Mouse (Mus musculus): ENCODE data around the gene Ager. TPM values are rescaled to one million over a fixed set of nuclear protein-coding genes. Genes with fewer than 3 reads are reported as not detected.

Ager gene
- polyA plus RNA-seq, 1 experiment from 2014 or later: 1.1 TPM

DNA sequence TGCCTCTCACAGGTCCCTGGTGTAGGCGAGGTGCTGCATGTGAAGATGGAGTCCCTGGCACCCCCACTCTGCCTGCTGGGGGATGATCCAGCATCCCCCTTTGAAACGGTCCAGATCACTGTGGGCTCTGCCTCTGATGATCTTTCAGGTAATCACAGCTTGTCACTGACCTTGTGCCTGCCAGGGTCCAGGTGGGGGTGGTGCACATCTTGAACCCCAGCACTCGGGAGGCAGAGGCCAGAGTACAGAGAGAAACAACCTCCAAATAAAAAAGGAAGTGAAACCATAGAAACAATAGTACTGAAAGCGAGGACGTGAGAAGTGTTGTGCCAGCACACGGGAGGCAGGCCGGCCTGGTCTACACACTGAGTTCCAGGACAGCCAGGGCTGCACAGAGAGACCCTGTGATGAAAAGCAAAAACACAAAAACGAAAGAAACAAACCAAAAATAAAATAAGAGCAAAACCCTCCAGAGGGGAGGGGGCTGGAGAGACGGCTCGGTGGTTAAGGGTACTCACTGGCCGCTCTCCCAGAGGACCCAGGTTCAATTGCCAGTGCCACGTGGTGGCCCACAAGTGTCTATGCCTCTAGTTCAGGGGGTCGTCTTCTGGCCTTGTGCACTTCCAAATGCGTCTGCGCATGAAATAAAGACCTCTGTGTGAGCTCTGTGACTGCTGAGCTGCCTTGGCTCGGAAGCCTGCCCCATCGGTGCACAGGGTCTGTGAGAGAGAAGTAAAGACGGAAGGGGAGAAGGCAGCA lies 51.6 kb downstream of the Ager start:
- H3K9me3 ChIP-seq (replicated peaks; ENCODE audit: control insufficient read depth, low read length): no peaks in the 10 kb centered on the region
- H3K27ac ChIP-seq (ENCODE audit: low read depth, low read length): no peak overlapping the region
- peaks cover 53% of the 10 kb centered on the region for H3K36me3 ChIP-seq (ENCODE audit: control insufficient read depth, insufficient read depth, low read length)
- ATAC-seq (no peak), DNase-seq (ENCODE audit: low spot score) (no peak)
- no peak overlapping the region for H3K4me2 ChIP-seq (ENCODE audit: low read length)
- no peak overlapping the region for H3K9ac ChIP-seq (ENCODE audit: low read length)
- H3K27me3 ChIP-seq (replicated peaks; ENCODE audit: control insufficient read depth, insufficient read depth, low read length): no peaks in the 10 kb centered on the region
- no peak overlapping the region for H3K4me3 ChIP-seq (ENCODE audit: low read depth, low read length)
- 86% methylated on average over 18 of the region's 18 CpGs for WGBS
- H3K4me1 ChIP-seq (ENCODE audit: control insufficient read depth, insufficient read depth, low read length): peaks cover 14% of the 10 kb centered on the region

Other genes with a start within 250 kb of the Ager start
- not detected in 2 replicates for gene Btnl2, start 243.0 kb upstream of the Ager start, polyA plus RNA-seq (2014; fragmentation: Nextera tagmentation; extraction: Ambion mirVana)
- not detected in 2 replicates for gene Btnl1, start 220.7 kb upstream of the Ager start, polyA plus RNA-seq (2014; fragmentation: Nextera tagmentation; extraction: Ambion mirVana)
- gene BC051142, start 199.0 kb upstream of the Ager start, polyA plus RNA-seq (2014; fragmentation: Nextera tagmentation; extraction: Ambion mirVana): 3.7 and 4.2 TPM in 2 replicates
- not detected in 2 replicates for gene Btnl4, start 120.5 kb upstream of the Ager start, polyA plus RNA-seq (2014; fragmentation: Nextera tagmentation; extraction: Ambion mirVana)
- not detected in 2 replicates for gene Btnl6, start 80.5 kb upstream of the Ager start, polyA plus RNA-seq (2014; fragmentation: Nextera tagmentation; extraction: Ambion mirVana)
- gene Notch4, start 33.6 kb upstream of the Ager start, polyA plus RNA-seq (2014; fragmentation: Nextera tagmentation; extraction: Ambion mirVana): 4.1 and 6.0 TPM in 2 replicates
- 3.7 and 4.5 TPM in 2 replicates for gene Gpsm3, start 8.1 kb upstream of the Ager start, polyA plus RNA-seq (2014; fragmentation: Nextera tagmentation; extraction: Ambion mirVana)
- gene Pbx2, start 6.6 kb upstream of the Ager start, polyA plus RNA-seq (2014; fragmentation: Nextera tagmentation; extraction: Ambion mirVana): 6.4 and 9.6 TPM in 2 replicates
- 222 TPM in 2 replicates for gene Rnf5, start 5.8 kb downstream of the Ager start, polyA plus RNA-seq (2014; fragmentation: Nextera tagmentation; extraction: Ambion mirVana)
- 88.6 and 106 TPM in 2 replicates for gene Agpat1, start 6.4 kb downstream of the Ager start, polyA plus RNA-seq (2014; fragmentation: Nextera tagmentation; extraction: Ambion mirVana)
- gene Egfl8, start 18.1 kb downstream of the Ager start, polyA plus RNA-seq (2014; fragmentation: Nextera tagmentation; extraction: Ambion mirVana): 7.6 and 8.7 TPM in 2 replicates
- gene Ppt2, start 30.6 kb downstream of the Ager start, polyA plus RNA-seq (2014; fragmentation: Nextera tagmentation; extraction: Ambion mirVana): 23.8 and 24.6 TPM in 2 replicates
- 5.0 and 5.5 TPM in 2 replicates for gene Prrt1, start 31.7 kb downstream of the Ager start, polyA plus RNA-seq (2014; fragmentation: Nextera tagmentation; extraction: Ambion mirVana)
- 12.6 and 14.9 TPM in 2 replicates for gene Fkbpl, start 46.9 kb downstream of the Ager start, polyA plus RNA-seq (2014; fragmentation: Nextera tagmentation; extraction: Ambion mirVana)
- 75.0 and 90.9 TPM in 2 replicates for gene Atf6b, start 49.3 kb downstream of the Ager start, polyA plus RNA-seq (2014; fragmentation: Nextera tagmentation; extraction: Ambion mirVana)
- 0.04 and 0.10 TPM in 2 replicates for gene Tnxb, start 72.7 kb downstream of the Ager start, polyA plus RNA-seq (2014; fragmentation: Nextera tagmentation; extraction: Ambion mirVana)
- not detected in 2 replicates for gene C4b, start 146.0 kb downstream of the Ager start, polyA plus RNA-seq (2014; fragmentation: Nextera tagmentation; extraction: Ambion mirVana)
- gene Cyp21a1, start 206.7 kb downstream of the Ager start, polyA plus RNA-seq (2014; fragmentation: Nextera tagmentation; extraction: Ambion mirVana): not detected in 2 replicates
- 31.7 and 33.8 TPM in 2 replicates for gene Stk19, start 239.1 kb downstream of the Ager start, polyA plus RNA-seq (2014; fragmentation: Nextera tagmentation; extraction: Ambion mirVana)
- gene Dxo, start 239.2 kb downstream of the Ager start, polyA plus RNA-seq (2014; fragmentation: Nextera tagmentation; extraction: Ambion mirVana): 54.9 and 66.4 TPM in 2 replicates